ENCODE assay signal across 8 mouse cellular contexts in the genomic region with DNA sequence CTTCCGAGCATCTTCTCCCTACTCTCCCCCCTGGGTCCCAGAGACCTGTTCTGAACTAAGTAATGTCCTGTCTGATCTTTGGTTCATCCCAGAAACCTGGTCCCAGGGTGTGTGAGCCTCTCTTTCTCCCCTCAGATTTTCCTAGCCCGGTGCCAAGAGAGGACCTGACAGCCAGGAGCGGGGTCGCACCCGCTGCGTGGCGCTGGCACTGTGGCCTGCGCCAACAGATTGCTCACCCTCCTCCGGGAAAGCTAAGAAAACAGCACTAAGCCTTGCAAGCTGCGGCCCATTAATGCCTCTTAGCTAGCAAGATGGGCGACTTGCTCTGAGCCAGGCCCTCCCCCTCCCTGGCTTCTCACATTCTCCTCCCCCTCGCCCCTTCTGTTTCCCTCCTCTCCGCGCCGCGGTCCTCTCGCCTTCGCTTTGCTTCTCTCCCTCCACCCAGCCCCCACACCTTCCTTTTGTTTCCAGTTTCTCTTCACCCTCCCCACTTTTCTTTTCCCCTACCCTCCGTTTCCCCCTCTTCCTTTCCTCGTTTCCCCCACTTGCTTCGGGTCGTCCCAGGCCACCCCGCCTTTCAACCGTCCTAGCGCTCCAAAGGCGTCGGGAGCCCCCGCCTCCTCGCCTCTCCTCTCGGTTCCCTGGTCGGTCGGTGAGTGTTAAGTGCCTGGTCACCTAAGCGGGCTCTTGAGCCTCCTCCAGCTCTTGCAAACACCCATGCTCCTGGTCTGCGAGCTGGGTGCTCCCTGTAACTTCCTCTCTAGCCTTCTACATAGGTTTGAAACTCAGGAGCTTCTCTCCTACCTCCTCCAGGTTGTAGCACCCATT. TPM values are rescaled to one million over a fixed set of nuclear protein-coding genes. Genes with fewer than 3 reads are reported as not detected.
DNase-seq lines count a peak whose midpoint lies in the region; ATAC-seq and TF ChIP-seq lines count a peak whose summit lies in the region.

No protein-coding gene starts in this region.

- WGBS in kidney, postnatal 0 days: 2% methylated on average over 34 of the region's 34 CpGs
- 1% methylated on average over 34 of the region's 34 CpGs for WGBS in forebrain, postnatal 0 days
- under 1% methylated on average over 34 of the region's 34 CpGs for WGBS in midbrain, embryonic 13.5 days

- no peak for TF ChIP-seq CTCF in kidney, postnatal 0 days (IDR thresholded peaks at IDR 0.05; ENCODE audit: low read depth)
- no peak for TF ChIP-seq CTCF in forebrain, postnatal 0 days (IDR thresholded peaks at IDR 0.05; ENCODE audit: low read depth)

- H3K4me3 ChIP-seq in kidney, postnatal 0 days (replicated peaks; ENCODE audit: low read depth, low read length): peak overlapping the region; percentile 24
- H3K4me3 ChIP-seq in forebrain, postnatal 0 days (ENCODE audit: low read depth, low read length): peak overlapping the region; percentile 39
- H3K4me3 ChIP-seq in midbrain, embryonic 13.5 days (replicated peaks): peak overlapping the region; percentile 60

- 0 out of 2 replicates have a peak, but pooled peaks cover 5% of the 10 kb centered on the region for H3K4me1 ChIP-seq in kidney, postnatal 0 days (replicated peaks; ENCODE audit: insufficient read depth, low read length)
- H3K4me1 ChIP-seq in forebrain, postnatal 0 days (ENCODE audit: insufficient read depth): peaks cover 4% of the 10 kb centered on the region; the same call in 1 of the 2 replicates
- H3K4me1 ChIP-seq in midbrain, embryonic 13.5 days (replicated peaks): peaks cover 59% of the 10 kb centered on the region

- H3K36me3 ChIP-seq in kidney, postnatal 0 days (ENCODE audit: insufficient read depth, low read length): no peaks in the 10 kb centered on the region
- H3K36me3 ChIP-seq in forebrain, postnatal 0 days (ENCODE audit: insufficient read depth): no peaks in the 10 kb centered on the region
- H3K36me3 ChIP-seq in midbrain, embryonic 13.5 days: no peaks in the 10 kb centered on the region

- H3K27me3 ChIP-seq in kidney, postnatal 0 days (ENCODE audit: insufficient read depth, low read length): peaks cover 80% of the 10 kb centered on the region
- H3K27me3 ChIP-seq in forebrain, postnatal 0 days (ENCODE audit: insufficient read depth, low read length): peaks cover 45% of the 10 kb centered on the region
- H3K27me3 ChIP-seq in midbrain, embryonic 13.5 days: peaks cover 76% of the 10 kb centered on the region

- H3K27ac ChIP-seq in kidney, postnatal 0 days: no peak overlapping the region
- peak overlapping the region; percentile 92 for H3K27ac ChIP-seq in forebrain, postnatal 0 days (ENCODE audit: low read depth, low read length)
- H3K27ac ChIP-seq in midbrain, embryonic 13.5 days: peak overlapping the region; percentile 98

- H3K9me3 ChIP-seq in kidney, postnatal 0 days (replicated peaks; ENCODE audit: low read length): no peaks in the 10 kb centered on the region
- no peaks in the 10 kb centered on the region for H3K9me3 ChIP-seq in forebrain, postnatal 0 days (ENCODE audit: low read length)
- no peaks in the 10 kb centered on the region for H3K9me3 ChIP-seq in midbrain, embryonic 13.5 days

- no peak overlapping the region for H3K9ac ChIP-seq in kidney, postnatal 0 days (ENCODE audit: low read depth, low read length)
- H3K9ac ChIP-seq in forebrain, postnatal 0 days: peak overlapping the region; percentile 56
- peak overlapping the region; percentile 82 for H3K9ac ChIP-seq in midbrain, embryonic 13.5 days (replicated peaks)

- H3K4me2 ChIP-seq in kidney, postnatal 0 days (ENCODE audit: low read length): peak overlapping the region; percentile 51
- peak overlapping the region; percentile 60 for H3K4me2 ChIP-seq in forebrain, postnatal 0 days (ENCODE audit: low read depth)
- peak overlapping the region; percentile 73 for H3K4me2 ChIP-seq in midbrain, embryonic 13.5 days (replicated peaks)

- no peak for ATAC-seq in kidney, postnatal 0 days (replicated peaks; ENCODE audit: low FRiP score, low read depth)
- ATAC-seq in forebrain, postnatal 0 days: peak; percentile 72
- peak; percentile 44 for ATAC-seq in midbrain, embryonic 13.5 days

- DNase-seq in kidney, postnatal 0 days (ENCODE audit: low spot score): no peak
- no peak for DNase-seq in kidney, adult 8-10 months
- peak; percentile 85 for DNase-seq in cerebellum, adult 11-12 months
- peak; percentile 86 for DNase-seq in forebrain, postnatal 0 days
- peak; percentile 54 to 56 for DNase-seq in layer of hippocampus, postnatal 25 days (ENCODE audit: extremely low spot score in 1 of 2, low spot score in 1 of 2)
- DNase-seq in testis, postnatal 14 days (ENCODE audit: low spot score): peak; percentile 18
- no peak for DNase-seq in adrenal gland, adult 8-10 months

RNA-seq across cellular contexts. Expression of a gene that starts 7.8 kb away (rescaled TPM):
- polyA plus RNA-seq in kidney, postnatal 0 days (2015; fragmentation: Nextera tagmentation; extraction: Ambion mirVana): 0.16 TPM in 1 of 2 replicates, not detected in the other
- total RNA-seq in forebrain, postnatal 0 days (2014; rRNA removed): 50.5 and 57.7 TPM in 2 replicates
- 24.9 and 35.1 TPM in 2 replicates for polyA plus RNA-seq in forebrain, postnatal 0 days (2015; fragmentation: Nextera tagmentation; extraction: Ambion mirVana)
- 100 to 1,000 TPM; 293 to 319 TPM for total RNA-seq in layer of hippocampus, postnatal 25 days (2021)
- polyA plus RNA-seq in midbrain, embryonic 13.5 days (2015; fragmentation: Nextera tagmentation; extraction: Ambion mirVana): 76.3 and 79.8 TPM in 2 replicates
- 1 to 10 TPM; 2.8 to 6.1 (median 3.7) TPM for total RNA-seq in adrenal gland, adult 8-10 months (2022)

Comparison
In these comparisons a context has a peak if more than half of its experiments do, and no peak if none do; other contexts are left out.
1. DNase-seq: peak in cerebellum, adult 11-12 months (single experiment), forebrain, postnatal 0 days (single experiment), layer of hippocampus, postnatal 25 days (2 of 2) and testis, postnatal 14 days (single experiment); none in kidney, postnatal 0 days (single experiment), kidney, adult 8-10 months (0 of 2) and adrenal gland, adult 8-10 months (single experiment).
2. Peak in every context shown above with its lines, with median percentiles within 50 percentile points of each other: H3K4me2 ChIP-seq and H3K4me3 ChIP-seq.